Mouse (Mus musculus): ENCODE results near the gene Nlrc5.

DNA sequence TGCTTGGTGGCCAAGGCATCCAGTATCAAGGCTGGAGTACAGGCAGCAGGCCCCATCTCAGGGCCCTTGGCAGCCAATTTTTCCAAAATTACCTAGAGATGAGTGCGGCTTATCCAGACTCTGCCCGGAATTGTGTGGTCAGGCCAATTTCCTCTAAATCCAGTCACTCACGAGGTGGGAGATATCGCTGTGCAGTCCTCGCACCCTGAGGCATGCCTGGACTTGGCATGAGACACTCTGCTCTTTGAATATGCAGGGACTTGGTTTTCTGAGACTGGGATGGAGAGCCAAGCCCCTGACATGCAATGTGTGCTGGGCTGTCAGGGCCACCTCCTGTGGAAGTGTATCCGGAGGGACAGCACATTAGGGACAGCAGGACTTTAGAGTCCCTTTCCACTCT lies 131.9 kb downstream of the Nlrc5 start:
- TF ChIP-seq POLR2A (IDR thresholded peaks at IDR 0.05; ENCODE audit: borderline replicate concordance, insufficient read depth, low read length) (no peak), CTCF (IDR thresholded peaks at IDR 0.05; ENCODE audit: borderline replicate concordance, insufficient read depth, low read depth, low read length) (no peak)

All from cerebellum, adult 2 months (tissue).